Mouse (Mus musculus) midbrain, embryonic 16.5 days (tissue): ENCODE results near the gene Il17ra. TPM values are rescaled to one million over a fixed set of nuclear protein-coding genes. Genes with fewer than 3 reads are reported as not detected.

ENCODE experiments used
- ATAC-seq: fragments of 200-750 bp; cut with Nextera tagmentation; 2 replicates; pipeline ENCODE4 v1.8.0; 2017; ENCODE audit warnings: moderate TSS enrichment
- H3K27ac ChIP-seq: fragments of 300-500 bp; sonication (generic); 2 replicates; pipeline ENCODE4 v1.5.1; 2014; ENCODE audit warnings: mild to moderate bottlenecking, low read length, mixed read lengths
- H3K27me3 ChIP-seq: fragments of 300-500 bp; sonication (generic); 2 replicates; pipeline ENCODE4 v1.6.1; 2014; ENCODE audit warnings: low read depth, low read length, mixed read lengths; ENCODE audit not compliant: control insufficient read depth, insufficient read depth
- H3K36me3 ChIP-seq: fragments of 300-500 bp; sonication (generic); 2 replicates; pipeline ENCODE4 v1.6.1; 2014; ENCODE audit warnings: mild to moderate bottlenecking, low read length, moderate library complexity, mixed read lengths; ENCODE audit not compliant: control insufficient read depth, insufficient read depth
- H3K4me1 ChIP-seq: fragments of 300-500 bp; sonication (generic); 2 replicates; pipeline ENCODE4 v1.6.1; 2014; ENCODE audit warnings: mild to moderate bottlenecking, low read length, mixed read lengths; ENCODE audit not compliant: control insufficient read depth, insufficient read depth
- H3K4me2 ChIP-seq: fragments of 300-500 bp; sonication (generic); 2 replicates; pipeline ENCODE4 v1.6.1; 2014; ENCODE audit warnings: mild to moderate bottlenecking, low read length, mixed read lengths
- H3K4me3 ChIP-seq: fragments of 300-500 bp; sonication (generic); 2 replicates; pipeline ENCODE4 v1.5.1; 2014; ENCODE audit warnings: low read depth, mild to moderate bottlenecking, low read length, moderate library complexity, mixed read lengths
- H3K9ac ChIP-seq: fragments of 300-500 bp; sonication (generic); 2 replicates; pipeline ENCODE4 v1.6.1; 2014; ENCODE audit warnings: low read depth, low read length, mixed read lengths
- H3K9me3 ChIP-seq: fragments of 300-500 bp; sonication (generic); replicated peaks from 2 replicates; pipeline ENCODE4 v1.6.1; 2014; ENCODE audit warnings: mild to moderate bottlenecking, low read length, mixed read lengths; ENCODE audit not compliant: control insufficient read depth, poor library complexity, severe bottlenecking
- WGBS: fragments of 180-500 bp; shearing (Covaris S2); extraction: QIAGEN DNeasy Blood & Tissue Kit; methylation state at CpG from one replicate; pipeline ENCODE4 v1.1.7; 2014; 5-methylcytosine and 5-hydroxymethylcytosine counted together
- polyA plus RNA-seq: library from polyadenylated mRNA; unstranded; fragments of >200 nt; fragmentation: Nextera tagmentation; extraction: Ambion mirVana; gene quantifications from 2 replicates; pipeline ENCODE4 v1.2.1, GENCODE M21; 2015

The Il17ra gene
- polyA plus RNA-seq = 2.3 and 3.5 TPM in 2 replicates

DNA sequence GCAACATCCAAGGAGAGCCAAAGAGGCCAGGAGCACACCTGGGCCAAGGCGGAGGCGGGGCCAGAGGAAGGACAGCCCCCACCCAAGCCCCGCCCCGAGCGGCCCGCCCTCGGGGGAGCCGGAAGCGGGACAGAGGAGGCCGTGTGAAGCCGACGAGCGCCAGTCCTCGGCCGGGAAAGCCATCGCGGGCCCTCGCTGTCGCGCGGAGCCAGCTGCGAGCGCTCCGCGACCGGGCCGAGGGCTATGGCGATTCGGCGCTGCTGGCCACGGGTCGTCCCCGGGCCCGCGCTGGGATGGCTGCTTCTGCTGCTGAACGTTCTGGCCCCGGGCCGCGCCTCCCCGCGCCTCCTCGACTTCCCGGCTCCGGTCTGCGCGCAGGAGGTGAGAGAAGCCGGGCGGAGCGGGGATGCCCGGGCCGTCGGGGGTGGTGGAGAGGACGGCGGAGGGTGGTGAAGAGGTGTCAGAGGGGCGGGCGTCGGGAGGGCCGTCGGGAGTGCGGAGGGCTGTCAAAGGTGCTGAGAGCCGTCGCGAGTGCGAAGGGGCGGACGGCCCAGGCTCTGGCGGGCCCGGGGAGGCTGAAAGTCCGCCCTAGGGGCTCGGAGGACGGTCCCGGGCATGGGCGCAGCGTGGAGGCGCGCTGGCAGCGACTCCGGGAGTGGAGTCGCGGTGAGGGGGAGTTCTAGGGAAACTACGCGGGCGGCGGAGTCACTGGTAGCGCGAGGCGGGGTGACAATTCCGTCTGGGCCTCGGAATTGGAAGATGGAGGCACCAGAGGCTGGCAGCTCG lies at the start of gene Il17ra:
Gene Il17ra, plus strand, starts transcription at position 162 of the 786 bp plus-strand sequence.
- Histone ChIP-seq H3K36me3 (no peaks in the 10 kb centered on the region), H3K4me1 (peaks cover 5% of the 10 kb centered on the region), H3K9me3 (no peaks in the 10 kb centered on the region), H3K4me3 (peak within 1 kb of the TSS; percentile 51), H3K27me3 (peaks cover 25% of the 10 kb centered on the region), H3K4me2 (peak within 1 kb of the TSS; percentile 60), H3K27ac (no peak within 1 kb of the TSS), H3K9ac (peak within 1 kb of the TSS; percentile 55)
- WGBS = under 1% methylated on average over 65 of the region's 90 CpGs
- peak; percentile 79 for ATAC-seq

DNA sequence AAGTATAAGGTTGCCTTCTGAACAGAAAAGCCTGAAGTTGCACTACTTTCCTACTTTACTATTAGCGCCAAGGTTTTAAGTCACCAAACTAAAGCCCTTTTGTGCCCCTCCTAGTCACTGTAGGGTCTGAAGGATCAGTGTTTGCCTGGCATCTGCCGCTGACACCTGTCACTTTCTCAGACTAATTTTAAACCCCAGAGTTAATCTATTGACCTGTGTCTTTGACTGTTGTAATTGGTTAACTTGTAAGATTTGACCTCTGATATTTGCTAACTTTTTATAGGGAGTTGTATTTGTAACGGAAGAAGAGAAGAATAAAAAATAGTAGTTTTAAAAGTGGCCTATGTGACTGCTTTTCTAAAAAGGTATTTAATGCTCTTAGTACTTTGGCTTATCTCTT lies 24.9 kb upstream of the Il17ra start:
- H3K4me3 ChIP-seq = no peak overlapping the region
- no peaks in the 10 kb centered on the region for H3K4me1 ChIP-seq
- H3K4me2 ChIP-seq = no peak overlapping the region
- H3K27ac ChIP-seq = no peak overlapping the region
- no peak for ATAC-seq
- H3K27me3 ChIP-seq = no peaks in the 10 kb centered on the region
- no peak overlapping the region for H3K9ac ChIP-seq
- H3K9me3 ChIP-seq = no peaks in the 10 kb centered on the region
- 81% methylated on average over 3 of the region's 3 CpGs for WGBS
- H3K36me3 ChIP-seq = peaks cover 23% of the 10 kb centered on the region

DNA sequence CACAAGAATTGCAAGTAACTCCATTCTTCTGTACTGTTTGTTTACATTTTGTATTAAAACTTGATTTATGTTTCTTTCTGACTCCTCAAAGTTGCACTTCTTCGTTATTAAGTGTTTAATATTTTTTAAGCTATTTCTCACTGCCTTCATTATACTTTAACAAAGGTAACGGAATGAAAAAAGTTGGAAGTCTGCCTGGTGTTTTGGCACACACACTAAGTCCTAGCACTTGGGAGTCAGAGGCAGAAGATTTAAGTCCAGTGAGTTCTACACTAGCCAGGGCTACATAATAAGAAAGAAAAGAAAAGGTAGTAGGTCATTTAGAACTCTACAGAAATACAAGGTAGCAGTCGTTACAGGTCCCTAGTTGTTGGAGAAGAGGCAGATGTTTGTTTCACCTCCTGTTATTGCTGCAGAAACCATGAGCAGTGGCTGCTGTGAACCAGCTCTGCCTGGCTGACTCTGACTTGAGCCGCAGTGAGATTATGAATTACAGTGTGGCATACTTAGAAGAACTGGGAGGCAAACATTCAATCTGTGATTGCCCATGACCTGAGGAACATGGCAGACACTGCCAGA lies 20.8 kb upstream of the Il17ra start:
- Histone ChIP-seq H3K27me3 (no peaks in the 10 kb centered on the region), H3K36me3 (peaks cover 11% of the 10 kb centered on the region; the same call in 1 of the 2 replicates), H3K27ac (no peak overlapping the region), H3K4me3 (no peak overlapping the region), H3K9ac (no peak overlapping the region), H3K4me1 (no peaks in the 10 kb centered on the region), H3K4me2 (no peak overlapping the region), H3K9me3 (no peaks in the 10 kb centered on the region)
- WGBS = 92% methylated on average over 4 of the region's 4 CpGs
- no peak for ATAC-seq

- 75% methylated on average over 14 of the region's 14 CpGs for WGBS
- Histone ChIP-seq H3K27me3 (no peaks in the 10 kb centered on the region), H3K9me3 (no peaks in the 10 kb centered on the region), H3K4me2 (no peak overlapping the region), H3K36me3 (peaks cover 7% of the 10 kb centered on the region; the same call in 1 of the 2 replicates), H3K9ac (no peak overlapping the region), H3K27ac (no peak overlapping the region), H3K4me1 (no peaks in the 10 kb centered on the region), H3K4me3 (no peak overlapping the region)
- no peak for ATAC-seq
Observed at GRCm38 (mm10) chr6:120443363-120444355, 19.4 kb upstream of the Il17ra start.

- Histone ChIP-seq H3K27ac (no peak overlapping the region), H3K4me2 (no peak overlapping the region), H3K27me3 (no peaks in the 10 kb centered on the region), H3K9ac (no peak overlapping the region), H3K36me3 (no peaks in the 10 kb centered on the region), H3K9me3 (no peaks in the 10 kb centered on the region), H3K4me3 (no peak overlapping the region), H3K4me1 (no peaks in the 10 kb centered on the region)
- WGBS = 86% methylated on average over 3 of the region's 3 CpGs
- ATAC-seq = no peak
Observed at GRCm38 (mm10) chr6:120450208-120450607, 12.8 kb upstream of the Il17ra start.

- Histone ChIP-seq H3K36me3 (no peaks in the 10 kb centered on the region), H3K9me3 (no peaks in the 10 kb centered on the region), H3K27me3 (no peaks in the 10 kb centered on the region), H3K27ac (no peak overlapping the region), H3K4me1 (no peaks in the 10 kb centered on the region), H3K4me2 (no peak overlapping the region), H3K4me3 (no peak overlapping the region), H3K9ac (no peak overlapping the region)
- ATAC-seq = no peak
- 93% methylated on average over 11 of the region's 11 CpGs for WGBS
Observed at GRCm38 (mm10) chr6:120452384-120453102, 10.5 kb upstream of the Il17ra start.

DNA sequence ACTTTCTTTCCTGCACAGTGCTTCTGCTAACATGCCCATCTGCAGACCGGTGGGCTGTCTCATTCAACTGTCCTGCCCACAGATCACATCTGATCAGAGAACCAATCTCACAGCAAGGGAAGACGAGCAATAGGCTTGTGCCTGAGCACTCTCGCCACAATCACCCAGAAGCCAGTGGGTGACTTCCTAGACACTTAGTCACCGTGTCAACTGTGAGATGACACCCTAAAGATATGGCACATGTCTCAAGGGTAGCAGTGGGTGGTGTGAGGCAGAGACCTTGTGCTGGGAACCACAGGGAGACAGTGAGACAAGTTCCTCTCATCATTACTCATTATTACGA lies 10.0 kb upstream of the Il17ra start:
- Histone ChIP-seq H3K4me2 (no peak overlapping the region), H3K9me3 (no peaks in the 10 kb centered on the region), H3K27me3 (no peaks in the 10 kb centered on the region), H3K27ac (no peak overlapping the region), H3K4me3 (no peak overlapping the region), H3K4me1 (no peaks in the 10 kb centered on the region), H3K36me3 (no peaks in the 10 kb centered on the region), H3K9ac (no peak overlapping the region)
- no peak for ATAC-seq
- WGBS = 86% methylated on average over 5 of the region's 5 CpGs

- ATAC-seq = no peak
- H3K4me3 ChIP-seq = no peak overlapping the region
- 91% methylated on average over 3 of the region's 3 CpGs for WGBS
- H3K9me3 ChIP-seq = no peaks in the 10 kb centered on the region
- no peak overlapping the region for H3K9ac ChIP-seq
- H3K4me2 ChIP-seq = no peak overlapping the region
- no peaks in the 10 kb centered on the region for H3K27me3 ChIP-seq
- H3K36me3 ChIP-seq = no peaks in the 10 kb centered on the region
- no peak overlapping the region for H3K27ac ChIP-seq
- H3K4me1 ChIP-seq = no peaks in the 10 kb centered on the region
Observed at GRCm38 (mm10) chr6:120453556-120453955, 9.5 kb upstream of the Il17ra start.
